Mouse (Mus musculus) embryonic fibroblast, embryonic 13.5 days (primary cell): Measurements from ENCODE around the gene Prdm15.

Source experiments
- CTCF ChIP-seq: IDR thresholded peaks from 2 replicates; pipeline ENCODE4 v1.5.1; 2011; ENCODE audit warnings: mild to moderate bottlenecking, control low read depth, low read length, moderate library complexity, borderline replicate concordance; ENCODE audit not compliant: insufficient read depth
- POLR2A ChIP-seq: IDR thresholded peaks from 2 replicates; pipeline ENCODE4 v1.6.1; 2011; ENCODE audit warnings: low read depth, mild to moderate bottlenecking, control low read depth, low read length, moderate library complexity

DNA sequence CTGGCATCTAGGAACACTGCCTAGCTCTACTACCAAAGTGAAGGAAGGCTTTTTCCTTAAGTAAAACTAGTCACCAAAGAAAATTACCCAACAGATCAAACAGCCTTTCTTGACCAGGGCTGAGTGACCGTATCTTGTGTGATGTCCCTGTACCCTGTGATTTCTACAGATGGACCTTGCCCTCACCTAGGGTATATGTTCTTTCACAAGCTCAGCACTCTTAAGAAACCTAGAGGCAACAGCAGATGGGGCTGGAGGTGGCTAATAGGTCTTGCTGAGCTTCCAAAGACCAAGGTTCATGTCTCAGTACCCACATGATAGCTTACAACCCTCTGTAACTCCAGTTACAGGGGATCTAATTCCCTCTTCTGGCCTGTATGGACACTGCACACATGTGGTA, 23.4 kb downstream of the Prdm15 start:
- TF ChIP-seq CTCF = no peak
- TF ChIP-seq POLR2A = no peak
